Mouse (Mus musculus): Measurements from ENCODE around the gene Palm2. TPM values are rescaled to one million over a fixed set of nuclear protein-coding genes. Genes with fewer than 3 reads are reported as not detected.
"Not testable (repeated sequence)": the region's sequence is repeated elsewhere in the genome, so short reads cannot be mapped to it uniquely, and the experiment has no call there.

The Palm2 gene
- total RNA-seq, 1 experiment = 1.8 TPM

GRCm38 (mm10) chr4:57413016-57413415, 21.0 kb upstream of the Palm2 start:
- in situ Hi-C loops (cut with MboI; ENCODE audit: low sequenced_read_pairs in 2 of 2, unreplicated experiment in 2 of 2) = no loop called here
- H3K27ac ChIP-seq (ENCODE audit: insufficient read depth, low read depth, low read length, poor library complexity, severe bottlenecking) = no peak overlapping the region
- peak; percentile 57 for DNase-seq (ENCODE audit: low read depth, low spot score)
- TF ChIP-seq CHD2 (IDR thresholded peaks at IDR 0.05; ENCODE audit: low read depth, low read length) (no peak), MAFK (IDR thresholded peaks at IDR 0.05; ENCODE audit: insufficient read depth, low read depth, low read length) (no peak), HCFC1 (IDR thresholded peaks at IDR 0.05; ENCODE audit: borderline replicate concordance, insufficient read depth, low read length) (no peak), ZC3H11A (IDR thresholded peaks at IDR 0.05; ENCODE audit: borderline replicate concordance, low read depth, low read length) (no peak), ZNF384 (IDR thresholded peaks at IDR 0.05; ENCODE audit: low read depth, low read length) (no peak)
- H3K9ac ChIP-seq (ENCODE audit: insufficient read depth, low read depth, low read length, poor library complexity, severe bottlenecking) = no peak overlapping the region
- no peak overlapping the region for H3K4me3 ChIP-seq (ENCODE audit: insufficient read depth in 1 of 2, low read depth in 1 of 2, low read length in 2 of 2, poor library complexity in 1 of 2, severe bottlenecking in 1 of 2)
- H3K4me1 ChIP-seq (ENCODE audit: control insufficient read depth in 2 of 2, insufficient read depth in 2 of 2, low read length in 2 of 2, poor library complexity in 1 of 2) = peaks cover 0 to 10% of the 10 kb centered on the region in 2 experiments; a peak in 1 of 4 replicates
- H3K36me3 ChIP-seq (ENCODE audit: control insufficient read depth, insufficient read depth, low read length, poor library complexity, severe bottlenecking) = no peaks in the 10 kb centered on the region
- H3K9me3 ChIP-seq (ENCODE audit: control insufficient read depth, insufficient read depth, low read depth, low read length) = no peaks in the 10 kb centered on the region

GRCm38 (mm10) chr4:57413670-57414069, 20.4 kb upstream of the Palm2 start:
- H3K4me3 ChIP-seq (ENCODE audit: insufficient read depth in 1 of 2, low read depth in 1 of 2, low read length in 2 of 2, poor library complexity in 1 of 2, severe bottlenecking in 1 of 2); in situ Hi-C loops (cut with MboI; ENCODE audit: low sequenced_read_pairs in 2 of 2, unreplicated experiment in 2 of 2); H3K36me3 ChIP-seq (ENCODE audit: control insufficient read depth, insufficient read depth, low read length, poor library complexity, severe bottlenecking); H3K9ac ChIP-seq (ENCODE audit: insufficient read depth, low read depth, low read length, poor library complexity, severe bottlenecking); H3K27ac ChIP-seq (ENCODE audit: insufficient read depth, low read depth, low read length, poor library complexity, severe bottlenecking); DNase-seq (ENCODE audit: low read depth, low spot score); H3K9me3 ChIP-seq (ENCODE audit: control insufficient read depth, insufficient read depth, low read depth, low read length): not testable (repeated sequence)
- peaks cover 0 to 10% of the 10 kb centered on the region in 2 experiments; a peak in 1 of 4 replicates for H3K4me1 ChIP-seq (ENCODE audit: control insufficient read depth in 2 of 2, insufficient read depth in 2 of 2, low read length in 2 of 2, poor library complexity in 1 of 2)

GRCm38 (mm10) chr4:57424011-57424410, 10.0 kb upstream of the Palm2 start:
- in situ Hi-C loops (cut with MboI; ENCODE audit: low sequenced_read_pairs in 2 of 2, unreplicated experiment in 2 of 2) = no loop called here
- Histone ChIP-seq H3K36me3 (ENCODE audit: control insufficient read depth, insufficient read depth, low read length, poor library complexity, severe bottlenecking) (no peaks in the 10 kb centered on the region), H3K4me1 (ENCODE audit: control insufficient read depth in 2 of 2, insufficient read depth in 2 of 2, low read length in 2 of 2, poor library complexity in 1 of 2) (peaks cover 0 to 7% of the 10 kb centered on the region in 2 experiments; a peak in 2 of 4 replicates), H3K4me3 (ENCODE audit: insufficient read depth in 1 of 2, low read depth in 1 of 2, low read length in 2 of 2, poor library complexity in 1 of 2, severe bottlenecking in 1 of 2) (no peak overlapping the region), H3K9me3 (ENCODE audit: control insufficient read depth, insufficient read depth, low read depth, low read length) (no peaks in the 10 kb centered on the region), H3K9ac (ENCODE audit: insufficient read depth, low read depth, low read length, poor library complexity, severe bottlenecking) (no peak overlapping the region), H3K27ac (ENCODE audit: insufficient read depth, low read depth, low read length, poor library complexity, severe bottlenecking) (no peak overlapping the region)
- no peak for DNase-seq (ENCODE audit: low read depth, low spot score)
- no peak for TF ChIP-seq ZC3H11A (IDR thresholded peaks at IDR 0.05; ENCODE audit: borderline replicate concordance, low read depth, low read length)
- TF ChIP-seq MAFK (IDR thresholded peaks at IDR 0.05; ENCODE audit: insufficient read depth, low read depth, low read length) = no peak
- TF ChIP-seq CHD2 (IDR thresholded peaks at IDR 0.05; ENCODE audit: low read depth, low read length) = no peak
- no peak for TF ChIP-seq ZNF384 (IDR thresholded peaks at IDR 0.05; ENCODE audit: low read depth, low read length)
- no peak for TF ChIP-seq HCFC1 (IDR thresholded peaks at IDR 0.05; ENCODE audit: borderline replicate concordance, insufficient read depth, low read length)

- TF ChIP-seq MAFK (IDR thresholded peaks at IDR 0.05; ENCODE audit: insufficient read depth, low read depth, low read length) (no peak), HCFC1 (IDR thresholded peaks at IDR 0.05; ENCODE audit: borderline replicate concordance, insufficient read depth, low read length) (no peak), CHD2 (IDR thresholded peaks at IDR 0.05; ENCODE audit: low read depth, low read length) (no peak), ZNF384 (IDR thresholded peaks at IDR 0.05; ENCODE audit: low read depth, low read length) (no peak), ZC3H11A (IDR thresholded peaks at IDR 0.05; ENCODE audit: borderline replicate concordance, low read depth, low read length) (no peak)
- in situ Hi-C loops (cut with MboI; ENCODE audit: low sequenced_read_pairs in 2 of 2, unreplicated experiment in 2 of 2) = no loop called here
These were observed 5.7 kb upstream of the Palm2 start for GRCm38 (mm10) chr4:57428317-57428716.

More at GRCm38 (mm10) chr4:57428317-57428716, 5.7 kb upstream of the Palm2 start:
- Histone ChIP-seq H3K36me3 (ENCODE audit: control insufficient read depth, insufficient read depth, low read length, poor library complexity, severe bottlenecking) (no peaks in the 10 kb centered on the region), H3K4me3 (ENCODE audit: insufficient read depth in 1 of 2, low read depth in 1 of 2, low read length in 2 of 2, poor library complexity in 1 of 2, severe bottlenecking in 1 of 2) (no peak overlapping the region), H3K9ac (ENCODE audit: insufficient read depth, low read depth, low read length, poor library complexity, severe bottlenecking) (no peak overlapping the region), H3K9me3 (ENCODE audit: control insufficient read depth, insufficient read depth, low read depth, low read length) (no peaks in the 10 kb centered on the region), H3K27ac (ENCODE audit: insufficient read depth, low read depth, low read length, poor library complexity, severe bottlenecking) (no peak overlapping the region; the same call in 1 of the 2 replicates), H3K4me1 (ENCODE audit: control insufficient read depth in 2 of 2, insufficient read depth in 2 of 2, low read length in 2 of 2, poor library complexity in 1 of 2) (peaks cover 0 to 14% of the 10 kb centered on the region in 2 experiments; a peak in 2 of 4 replicates)
- no peak for DNase-seq (ENCODE audit: low read depth, low spot score)
